Mouse (Mus musculus) embryonic facial prominence, embryonic 13.5 days (tissue): ENCODE measurements at regions not wholly inside any gene's neighbourhood (a gene's known extent, or its start where the extent isn't known, plus 50 kb on each side); places are given as distances from the start of the nearest gene placed in this dataset.
A peak's percentile ranks its signal among the peaks of the same experiment; 100 is the strongest.

Source experiments
- ATAC-seq: fragments of 200-750 bp; cut with Nextera tagmentation; 2 replicates; pipeline ENCODE4 v1.8.0; 2017; ENCODE audit warnings: low read depth; ENCODE audit not compliant: insufficient number of reproducible peaks, insufficient read depth, low FRiP score, low TSS enrichment
- H3K27ac ChIP-seq: fragments of 300-500 bp; sonication (generic); 2 replicates; pipeline ENCODE4 v1.5.1; 2015; ENCODE audit warnings: moderate library complexity, mild to moderate bottlenecking, inconsistent platforms
- H3K27me3 ChIP-seq: fragments of 300-500 bp; sonication (generic); 2 replicates; pipeline ENCODE4 v1.6.1; 2015; ENCODE audit warnings: mild to moderate bottlenecking, inconsistent platforms
- H3K36me3 ChIP-seq: fragments of 300-500 bp; sonication (generic); 2 replicates; pipeline ENCODE4 v1.6.1; 2015; ENCODE audit warnings: mild to moderate bottlenecking, inconsistent platforms
- H3K4me1 ChIP-seq: fragments of 300-500 bp; sonication (generic); 2 replicates; pipeline ENCODE4 v1.6.1; 2015; ENCODE audit warnings: inconsistent platforms
- H3K4me2 ChIP-seq: fragments of 300-500 bp; sonication (generic); 2 replicates; pipeline ENCODE4 v1.6.1; 2015; ENCODE audit warnings: moderate library complexity, mild to moderate bottlenecking, inconsistent platforms
- H3K4me3 ChIP-seq: fragments of 300-500 bp; sonication (generic); 2 replicates; pipeline ENCODE4 v1.5.1; 2015; ENCODE audit warnings: mild to moderate bottlenecking, inconsistent platforms
- H3K9ac ChIP-seq: fragments of 300-500 bp; sonication (generic); 2 replicates; pipeline ENCODE4 v1.6.1; 2015; ENCODE audit warnings: mild to moderate bottlenecking, inconsistent platforms
- H3K9me3 ChIP-seq: fragments of 300-500 bp; sonication (generic); 2 replicates; pipeline ENCODE4 v1.6.1; 2016; ENCODE audit warnings: inconsistent platforms
- WGBS: fragments of 180-500 bp; shearing (Covaris S2); methylation state at CpG from one replicate; pipeline ENCODE4 v1.1.7; 2015; ENCODE audit warnings: mixed read lengths; 5-methylcytosine and 5-hydroxymethylcytosine counted together

DNA sequence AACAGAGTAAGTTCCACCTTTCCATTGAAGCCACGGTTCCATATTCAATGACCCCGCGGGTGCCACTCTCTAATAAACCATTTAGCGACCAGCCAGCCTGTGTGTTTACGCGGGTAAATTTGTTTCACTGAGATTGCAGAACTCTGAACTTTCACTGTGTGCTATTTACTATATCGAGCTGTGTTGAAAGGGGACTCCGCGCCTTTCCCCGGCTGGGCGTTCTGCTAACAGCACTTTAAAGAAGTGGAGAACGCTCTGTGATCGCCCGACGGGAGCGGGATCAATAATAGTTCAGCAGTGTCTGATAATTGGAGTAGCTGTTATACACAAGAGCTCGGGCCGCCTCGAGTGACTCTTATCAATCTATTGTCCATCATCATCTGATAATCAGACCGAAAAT lies 149.8 kb downstream of the Tex29 start:
- ATAC-seq = no peak
- Histone ChIP-seq H3K4me1 (no peaks in the 10 kb centered on the region), H3K27ac (no peak overlapping the region), H3K4me2 (no peak overlapping the region), H3K9ac (no peak overlapping the region), H3K4me3 (no peak overlapping the region), H3K36me3 (no peaks in the 10 kb centered on the region), H3K27me3 (peaks cover 5% of the 10 kb centered on the region), H3K9me3 (no peaks in the 10 kb centered on the region)
- 84% methylated on average over 20 of the region's 20 CpGs for WGBS

DNA sequence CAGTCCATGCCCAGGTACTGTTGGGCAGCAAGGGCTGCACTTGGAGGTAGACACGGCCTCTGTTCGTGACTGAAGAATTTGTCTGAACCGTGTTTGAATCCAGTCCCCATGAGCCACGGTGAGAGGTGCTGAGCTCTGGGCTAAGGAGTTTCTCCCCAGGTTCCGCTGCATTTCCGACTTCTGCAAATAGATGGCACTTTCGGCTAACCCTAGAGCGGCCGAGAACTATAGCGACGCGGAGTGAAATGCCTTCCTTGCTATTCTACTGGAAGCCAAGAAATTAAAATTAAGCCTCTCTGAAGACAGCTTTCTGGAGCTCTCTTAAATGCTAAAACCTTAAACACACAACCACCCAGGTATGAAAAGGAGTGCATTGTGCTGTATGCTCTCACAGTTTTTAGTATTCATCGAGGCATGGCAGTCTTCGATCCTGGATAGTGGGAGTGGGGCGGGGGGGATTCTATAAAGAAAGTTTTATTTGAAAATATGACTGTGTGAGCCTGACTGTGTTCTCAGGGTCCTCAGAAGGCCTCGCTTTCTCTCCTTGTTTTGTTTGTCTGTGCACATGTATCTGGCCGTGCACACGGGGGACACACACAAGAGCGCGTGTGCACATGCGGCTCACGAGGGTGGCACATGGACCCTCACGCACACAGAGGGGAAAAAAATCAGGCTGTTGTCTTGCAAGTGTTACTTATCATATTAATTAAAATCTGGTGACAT lies 159.6 kb downstream of the Tex29 start:
- Histone ChIP-seq H3K9me3 (no peaks in the 10 kb centered on the region), H3K4me1 (0 out of 2 replicates have a peak, but pooled peaks cover 3% of the 10 kb centered on the region), H3K27ac (no peak overlapping the region), H3K4me3 (no peak overlapping the region), H3K9ac (no peak overlapping the region), H3K27me3 (peaks cover 73% of the 10 kb centered on the region), H3K4me2 (no peak overlapping the region), H3K36me3 (no peaks in the 10 kb centered on the region)
- WGBS = 28% methylated on average over 23 of the region's 23 CpGs
- no peak for ATAC-seq

DNA sequence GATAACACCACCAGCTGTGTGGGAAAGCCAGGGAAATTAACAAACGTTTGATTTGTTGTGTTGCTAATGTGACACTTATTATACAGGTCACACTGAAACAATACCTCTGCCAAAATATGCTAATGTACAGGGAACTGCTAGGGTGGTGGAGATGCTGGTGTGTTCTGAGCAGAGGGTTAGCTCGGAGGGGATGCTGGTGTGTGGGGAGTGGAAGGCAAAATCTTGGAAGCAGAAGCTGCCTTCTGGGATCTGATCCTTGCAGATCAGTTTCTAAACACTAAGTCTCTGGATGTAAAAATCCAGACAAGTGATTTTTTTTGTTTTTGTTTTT lies 160.2 kb downstream of the Tex29 start:
- H3K27me3 ChIP-seq = peaks cover 71% of the 10 kb centered on the region
- WGBS = 17% methylated on average over 2 of the region's 2 CpGs
- 0 out of 2 replicates have a peak, but pooled peaks cover 3% of the 10 kb centered on the region for H3K4me1 ChIP-seq
- ATAC-seq = no peak
- H3K9ac ChIP-seq = no peak overlapping the region
- no peak overlapping the region for H3K27ac ChIP-seq
- no peaks in the 10 kb centered on the region for H3K36me3 ChIP-seq
- H3K9me3 ChIP-seq = no peaks in the 10 kb centered on the region
- no peak overlapping the region for H3K4me3 ChIP-seq
- H3K4me2 ChIP-seq = no peak overlapping the region

DNA sequence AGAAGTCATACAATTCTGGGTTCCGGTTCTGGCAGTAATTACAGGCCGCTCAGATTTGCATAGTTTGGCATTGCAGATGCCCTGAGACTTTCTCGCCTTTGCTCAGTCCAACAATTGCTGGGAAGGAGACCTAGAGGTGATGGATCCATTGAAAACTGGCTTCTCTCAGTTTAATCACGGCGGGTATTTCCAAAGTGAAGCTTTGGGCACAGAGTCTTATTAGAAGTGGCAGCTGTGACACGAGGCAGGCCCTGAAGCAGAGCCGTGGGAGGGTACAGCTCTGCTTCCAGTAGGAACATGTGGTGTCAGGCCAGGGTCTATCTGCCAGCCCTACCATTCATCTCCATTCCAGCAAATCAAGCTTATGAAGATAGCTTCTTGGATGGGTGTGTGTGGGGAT lies 164.0 kb downstream of the Tex29 start:
- 71% methylated on average over 7 of the region's 7 CpGs for WGBS

DNA sequence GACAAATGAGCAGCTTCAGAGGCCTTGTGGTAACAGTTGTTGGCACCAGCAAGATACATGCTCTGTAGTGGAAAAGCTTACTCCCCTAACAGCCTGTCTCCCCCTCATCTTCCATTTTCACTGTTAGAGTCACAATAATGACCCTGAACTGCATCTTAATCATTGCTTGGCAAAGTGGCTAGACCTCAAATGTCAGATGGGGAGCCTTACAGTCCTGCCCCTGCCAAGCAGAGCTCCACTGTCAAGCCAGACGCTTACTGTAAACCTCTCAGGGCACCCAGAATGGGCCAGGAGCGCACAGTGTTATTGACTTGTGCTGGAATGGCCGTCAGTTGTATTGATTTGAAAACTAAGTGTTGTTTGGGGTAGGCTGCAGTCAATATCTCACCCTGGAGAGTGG lies 172.5 kb downstream of the Tex29 start:
- no peak for ATAC-seq
- H3K4me1 ChIP-seq = no peaks in the 10 kb centered on the region
- no peaks in the 10 kb centered on the region for H3K9me3 ChIP-seq
- no peak overlapping the region for H3K4me2 ChIP-seq
- H3K27ac ChIP-seq = no peak overlapping the region
- no peak overlapping the region for H3K4me3 ChIP-seq
- WGBS = 88% methylated on average over 3 of the region's 3 CpGs
- peaks cover 7% of the 10 kb centered on the region for H3K27me3 ChIP-seq
- no peaks in the 10 kb centered on the region for H3K36me3 ChIP-seq
- H3K9ac ChIP-seq = no peak overlapping the region

More for the DNA sequence above, 164.0 kb downstream of the Tex29 start:
- ATAC-seq = no peak
- no peaks in the 10 kb centered on the region for H3K36me3 ChIP-seq
- H3K4me2 ChIP-seq = no peak overlapping the region
- H3K27ac ChIP-seq = no peak overlapping the region
- 0 out of 2 replicates have a peak, but pooled peaks cover 3% of the 10 kb centered on the region for H3K4me1 ChIP-seq
- H3K4me3 ChIP-seq = no peak overlapping the region
- no peak overlapping the region for H3K9ac ChIP-seq
- peaks cover 54% of the 10 kb centered on the region for H3K27me3 ChIP-seq
- no peaks in the 10 kb centered on the region for H3K9me3 ChIP-seq

DNA sequence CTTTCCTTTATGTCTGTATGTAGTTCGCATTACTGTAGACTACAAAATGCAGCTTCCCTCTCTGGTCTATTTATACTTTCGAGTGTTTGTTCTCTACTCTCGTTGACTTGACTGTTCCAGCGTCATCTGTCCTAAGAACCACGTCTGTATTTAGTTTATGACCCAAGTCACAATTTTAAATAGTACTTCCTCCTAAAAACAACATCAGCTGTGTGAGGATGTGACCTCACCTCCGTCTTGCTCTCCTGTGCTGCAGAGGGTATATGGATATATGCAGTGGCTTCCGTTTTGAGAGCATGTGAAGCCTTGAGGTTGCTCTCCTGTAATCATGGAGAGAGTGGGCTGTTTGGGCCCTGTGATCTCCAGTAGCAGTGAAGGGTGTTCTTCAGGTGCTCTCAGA lies 177.5 kb downstream of the Tex29 start:
- no peaks in the 10 kb centered on the region for H3K4me1 ChIP-seq
- ATAC-seq = no peak
- no peak overlapping the region for H3K4me2 ChIP-seq
- H3K36me3 ChIP-seq = no peaks in the 10 kb centered on the region
- H3K9ac ChIP-seq = no peak overlapping the region
- no peak overlapping the region for H3K27ac ChIP-seq
- WGBS = 78% methylated on average over 7 of the region's 7 CpGs
- H3K9me3 ChIP-seq = no peaks in the 10 kb centered on the region
- no peaks in the 10 kb centered on the region; the same call in 1 of the 2 replicates for H3K27me3 ChIP-seq
- no peak overlapping the region for H3K4me3 ChIP-seq

DNA sequence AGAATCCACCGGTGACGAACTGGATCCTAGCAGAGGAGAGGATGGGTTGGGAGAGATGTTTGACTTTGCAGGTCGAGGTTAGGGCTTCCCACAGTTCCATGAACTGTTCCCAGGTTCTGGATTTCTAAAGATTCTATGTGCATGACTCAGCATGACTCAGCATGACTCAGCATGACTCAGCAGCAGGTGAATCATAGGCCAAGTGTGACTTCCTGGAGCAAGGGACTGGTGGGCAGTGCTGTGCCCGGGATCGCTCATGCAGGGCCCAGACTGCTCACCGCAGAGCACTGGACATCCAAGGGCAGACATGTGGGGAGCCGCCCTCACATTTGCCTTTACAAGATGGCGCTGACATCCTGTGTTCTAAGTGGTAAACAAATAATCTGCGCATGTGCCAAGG lies 179.0 kb downstream of the Tex29 start:
- H3K4me1 ChIP-seq = no peaks in the 10 kb centered on the region
- 96% methylated on average over 9 of the region's 9 CpGs for WGBS
- H3K4me3 ChIP-seq = no peak overlapping the region
- peaks cover 5% of the 10 kb centered on the region; the same call in 1 of the 2 replicates for H3K27me3 ChIP-seq
- no peak for ATAC-seq
- no peaks in the 10 kb centered on the region for H3K9me3 ChIP-seq
- no peak overlapping the region for H3K9ac ChIP-seq
- H3K36me3 ChIP-seq = no peaks in the 10 kb centered on the region
- no peak overlapping the region for H3K27ac ChIP-seq
- no peak overlapping the region for H3K4me2 ChIP-seq

DNA sequence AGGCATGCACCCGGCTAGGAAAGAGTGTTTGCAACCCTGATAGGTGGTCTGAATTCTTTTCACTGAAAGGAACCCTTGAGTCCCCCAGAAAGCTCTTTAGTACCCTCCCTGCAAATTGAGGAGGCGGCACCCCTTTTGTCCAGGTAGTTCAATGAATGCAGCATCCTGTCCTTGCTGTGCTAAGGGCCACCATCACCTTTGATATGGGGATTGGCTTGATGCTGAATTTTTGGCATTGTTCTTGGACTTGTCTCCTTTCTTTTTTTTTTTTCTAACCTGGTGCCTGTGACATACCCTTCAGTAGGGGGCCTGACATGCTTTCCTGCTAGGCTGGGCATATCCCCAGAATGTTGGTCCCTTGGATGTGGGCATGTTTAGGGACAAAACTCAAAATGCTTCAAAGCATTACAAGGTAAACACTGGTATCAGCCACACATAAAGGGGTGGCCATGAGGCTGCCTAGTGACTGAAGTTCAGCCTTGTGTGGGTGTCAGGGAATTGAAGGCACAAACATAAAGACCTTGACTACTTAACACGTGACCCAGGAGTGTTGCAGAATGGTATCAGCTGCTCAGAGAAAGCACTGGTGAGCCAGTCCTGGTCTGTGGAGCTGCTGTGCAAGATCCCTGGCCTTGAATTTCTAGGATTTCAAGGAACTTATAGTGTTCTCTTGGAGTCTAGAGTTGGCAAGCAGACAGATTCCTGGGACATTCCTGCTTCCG lies 183.6 kb downstream of the Tex29 start:
- ATAC-seq = no peak
- no peaks in the 10 kb centered on the region for H3K4me1 ChIP-seq
- no peak overlapping the region for H3K9ac ChIP-seq
- no peak overlapping the region for H3K4me3 ChIP-seq
- H3K27ac ChIP-seq = no peak overlapping the region
- no peak overlapping the region for H3K4me2 ChIP-seq
- WGBS = 85% methylated on average over 4 of the region's 4 CpGs
- no peaks in the 10 kb centered on the region for H3K36me3 ChIP-seq
- peaks cover 5% of the 10 kb centered on the region; the same call in 1 of the 2 replicates for H3K27me3 ChIP-seq
- no peaks in the 10 kb centered on the region for H3K9me3 ChIP-seq

DNA sequence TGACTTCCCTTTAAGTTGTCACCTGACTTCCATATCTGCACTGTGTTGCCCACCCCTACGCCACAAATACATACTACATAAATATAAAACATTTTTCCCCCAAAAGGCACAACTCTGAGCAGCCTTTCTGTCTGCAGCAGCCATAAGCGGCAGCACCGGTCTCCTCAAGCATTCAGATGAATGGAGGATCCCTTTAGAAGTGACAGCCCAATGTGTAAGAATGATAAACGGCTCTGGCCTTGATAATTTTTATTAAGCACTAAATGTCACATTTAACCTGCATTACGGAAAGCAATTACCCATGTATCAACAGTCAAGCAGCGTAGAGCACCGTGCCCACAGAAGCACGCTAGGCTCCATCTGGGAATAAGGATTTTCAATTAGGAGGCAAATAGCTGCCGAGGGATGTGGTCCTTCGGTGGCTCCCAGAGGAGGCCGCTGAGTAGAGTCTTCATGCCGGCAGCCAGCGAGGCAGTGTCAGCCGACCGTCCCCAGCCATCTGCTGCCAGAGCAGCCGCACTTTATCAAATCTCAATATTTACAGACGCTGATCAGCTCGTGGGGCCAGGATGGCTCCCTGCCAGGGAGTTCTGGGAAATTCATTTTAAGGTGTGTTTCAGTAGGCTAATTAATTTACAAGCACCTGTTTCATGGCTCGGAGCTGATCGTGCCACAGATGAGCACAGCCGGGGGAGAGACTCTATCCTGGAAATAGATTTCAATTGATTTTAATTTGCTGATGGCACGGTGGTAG lies 190.3 kb downstream of the Tex29 start:
- 77% methylated on average over 22 of the region's 22 CpGs for WGBS
- ATAC-seq = no peak
- Histone ChIP-seq H3K27ac (no peak overlapping the region), H3K4me2 (no peak overlapping the region), H3K4me1 (0 out of 2 replicates have a peak, but pooled peaks cover 3% of the 10 kb centered on the region), H3K9ac (no peak overlapping the region), H3K9me3 (no peaks in the 10 kb centered on the region), H3K4me3 (no peak overlapping the region), H3K27me3 (0 out of 2 replicates have a peak, but pooled peaks cover 11% of the 10 kb centered on the region), H3K36me3 (no peaks in the 10 kb centered on the region)

DNA sequence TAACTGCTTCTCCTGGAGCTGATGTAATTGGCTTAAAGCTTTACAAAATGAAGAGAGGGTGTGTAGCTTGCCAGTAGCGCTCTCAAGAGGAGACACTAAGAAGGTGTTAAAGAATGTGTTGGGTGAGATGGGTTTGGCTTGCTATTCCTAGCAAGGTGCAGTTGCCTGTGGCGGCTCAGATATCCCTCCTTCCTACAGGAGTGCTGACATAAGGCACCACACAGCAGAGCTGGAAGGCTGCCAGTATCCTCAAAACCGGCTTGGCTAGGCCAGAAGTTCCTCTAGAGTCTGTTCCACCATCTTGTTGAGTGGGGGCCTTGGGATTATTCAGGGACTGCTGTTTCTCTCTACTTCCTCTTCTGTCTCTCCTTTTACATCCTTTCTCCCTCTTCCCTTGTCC lies 191.5 kb downstream of the Tex29 start:
- H3K4me1 ChIP-seq = 0 out of 2 replicates have a peak, but pooled peaks cover 3% of the 10 kb centered on the region
- no peak overlapping the region for H3K27ac ChIP-seq
- WGBS = 52% methylated on average over 3 of the region's 3 CpGs
- no peaks in the 10 kb centered on the region for H3K9me3 ChIP-seq
- H3K36me3 ChIP-seq = no peaks in the 10 kb centered on the region
- 0 out of 2 replicates have a peak, but pooled peaks have one; percentile 15 for ATAC-seq
- 0 out of 2 replicates have a peak, but pooled peaks cover 11% of the 10 kb centered on the region for H3K27me3 ChIP-seq
- H3K9ac ChIP-seq = no peak overlapping the region
- H3K4me3 ChIP-seq = no peak overlapping the region
- H3K4me2 ChIP-seq = no peak overlapping the region

DNA sequence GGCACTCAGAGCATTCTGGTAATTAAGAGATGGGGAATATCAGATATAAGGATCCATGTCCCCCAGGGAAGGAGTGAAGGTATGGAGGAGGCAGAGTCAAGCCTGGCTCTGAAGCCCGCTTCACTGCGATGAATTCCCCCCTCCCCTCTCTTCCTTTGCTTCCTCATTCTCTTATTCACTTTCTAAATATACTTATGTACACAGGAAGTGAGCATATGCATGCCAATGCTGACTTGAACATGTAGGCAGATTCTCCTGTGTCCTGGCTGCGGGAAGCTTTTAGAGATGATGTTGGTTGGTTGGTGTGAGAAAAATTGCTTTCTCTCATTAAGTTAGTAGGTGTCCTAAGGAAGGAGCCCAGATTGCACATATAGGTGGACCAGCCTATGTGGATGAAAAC lies 192.1 kb downstream of the Tex29 start:
- Histone ChIP-seq H3K4me2 (no peak overlapping the region), H3K9me3 (no peaks in the 10 kb centered on the region), H3K9ac (no peak overlapping the region), H3K4me3 (no peak overlapping the region), H3K27ac (no peak overlapping the region), H3K36me3 (no peaks in the 10 kb centered on the region), H3K4me1 (0 out of 2 replicates have a peak, but pooled peaks cover 3% of the 10 kb centered on the region), H3K27me3 (0 out of 2 replicates have a peak, but pooled peaks cover 11% of the 10 kb centered on the region)
- WGBS = 83% methylated on average over 3 of the region's 3 CpGs
- no peak for ATAC-seq
